Comparison of ENCODE assay signal across 15 mouse cellular contexts in genomic region chr11:77836290-77836689, GRCm38 (mm10). TPM values are rescaled to one million over a fixed set of nuclear protein-coding genes. Genes with fewer than 3 reads are reported as not detected.
DNase-seq lines count a peak whose midpoint lies in the region; ATAC-seq and TF ChIP-seq lines count a peak whose summit lies in the region.
"Had no signal": no experiment of that assay in that cellular context is flagged by ENCODE, and none has a peak within 500 bp of the region (broad histone marks: within the 10 kb centered on the region; RNA-seq: fewer than 3 reads in every experiment).

No protein-coding gene starts in this region.

- POLR2A ChIA-PET in Patski (lab: Charles Lee), result no interaction called here

- 58% methylated on average over 5 of the region's 5 CpGs for WGBS in heart, embryonic 11.5 days (ENCODE audit: insufficient replicate concordance)
- 63% methylated on average over 5 of the region's 5 CpGs for WGBS in kidney, adult 2 months
- 52% methylated on average over 5 of the region's 5 CpGs for WGBS in limb, embryonic 13.5 days

- no peak for TF ChIP-seq POLR2A in kidney, adult 2 months (IDR thresholded peaks at IDR 0.05; ENCODE audit: low read depth, low read length)

- no peak overlapping the region for H3K4me2 ChIP-seq in heart, embryonic 11.5 days
- H3K4me2 ChIP-seq in limb, embryonic 13.5 days (replicated peaks), result no peak overlapping the region

- no peak for DNase-seq in heart, postnatal 36 days
- no peak for DNase-seq in kidney, adult 2 months
- DNase-seq in kidney, postnatal 10 days, result no peak
- no peak for DNase-seq in Patski (ENCODE audit: low read depth, low spot score)
- DNase-seq in urinary bladder, postnatal 36 days (ENCODE audit: low spot score in 2 of 2), result no peak
- DNase-seq in adrenal gland, adult 2 months, result no peak
- DNase-seq: cerebellum, postnatal 36 days; left cerebral cortex, postnatal 4 days; thymus, adult 2 months had no signal

- peaks cover 13% of the 10 kb centered on the region for H3K4me1 ChIP-seq in heart, embryonic 11.5 days (ENCODE audit: control insufficient read depth, insufficient read depth, low read length)
- H3K4me1 ChIP-seq in kidney, adult 2 months (ENCODE audit: control insufficient read depth, insufficient read depth, low read length), result no peaks in the 10 kb centered on the region; the same call in 1 of the 2 replicates
- peaks cover 33% of the 10 kb centered on the region for H3K4me1 ChIP-seq in limb, embryonic 13.5 days

- intact Hi-C loops in heart, postnatal 36 days (cut with DNase I), result loop anchor here (5.0 kb wide), 1 partner anchor 41 kb away; no protein-coding TSS in a partner anchor

- in situ Hi-C loops in Patski (cut with MboI; ENCODE audit: low pct_unique_long_range_greater_than_20kb), result no loop called here

- no peak for TF ChIP-seq CTCF in kidney, adult 2 months (conservative IDR thresholded peaks at IDR 0.05; ENCODE audit: insufficient read depth, insufficient read length, low read depth, low read length)
- no peak for TF ChIP-seq CTCF in Patski (IDR thresholded peaks at IDR 0.05)

- ATAC-seq in heart, embryonic 11.5 days (replicated peaks; ENCODE audit: insufficient number of reproducible peaks, low FRiP score, low TSS enrichment), result no peak
- ATAC-seq in Patski, result peak; percentile 13
- no peak for ATAC-seq in limb, embryonic 13.5 days (ENCODE audit: low FRiP score, low read depth)

- no peaks in the 10 kb centered on the region for H3K27me3 ChIP-seq in heart, embryonic 11.5 days (ENCODE audit: control insufficient read depth, insufficient read depth, low read length)
- H3K27me3 ChIP-seq in kidney, adult 2 months (replicated peaks; ENCODE audit: control insufficient read depth, insufficient read depth, low read length), result no peaks in the 10 kb centered on the region
- H3K27me3 ChIP-seq in Patski, result no peaks in the 10 kb centered on the region
- no peaks in the 10 kb centered on the region for H3K27me3 ChIP-seq in limb, embryonic 13.5 days

- peaks cover 32% of the 10 kb centered on the region for H3K36me3 ChIP-seq in heart, embryonic 11.5 days (ENCODE audit: control insufficient read depth, insufficient read depth, low read length)
- no peaks in the 10 kb centered on the region for H3K36me3 ChIP-seq in kidney, adult 2 months (ENCODE audit: control insufficient read depth, insufficient read depth, low read length)
- H3K36me3 ChIP-seq in limb, embryonic 13.5 days, result peaks cover 61% of the 10 kb centered on the region

- H3K4me3 ChIP-seq in heart, embryonic 11.5 days (ENCODE audit: low read depth, low read length), result no peak overlapping the region
- H3K4me3 ChIP-seq in kidney, adult 2 months (ENCODE audit: insufficient read depth, low read depth, low read length), result no peak overlapping the region
- no peak overlapping the region for H3K4me3 ChIP-seq in limb, embryonic 13.5 days

- no peak overlapping the region for H3K9ac ChIP-seq in heart, embryonic 11.5 days (ENCODE audit: low read depth, low read length)
- peak overlapping the region; percentile 39; the same call in 1 of the 2 replicates for H3K9ac ChIP-seq in limb, embryonic 13.5 days

- H3K27ac ChIP-seq in heart, embryonic 11.5 days (ENCODE audit: low read depth, low read length), result peak overlapping the region; percentile 68
- peak overlapping the region; percentile 85 for H3K27ac ChIP-seq in kidney, adult 2 months (ENCODE audit: insufficient read depth, low read depth, low read length)
- H3K27ac ChIP-seq in limb, embryonic 13.5 days, result peak overlapping the region; percentile 70

- CTCF ChIA-PET in Patski (lab: Charles Lee), result interaction anchor here (1.2 to 1.9 kb wide), 2 partner anchors 130 to 132 kb away, joined by 4 to 5 read pairs; no protein-coding TSS in a partner anchor

- H3K9me3 ChIP-seq in heart, embryonic 11.5 days (replicated peaks; ENCODE audit: control insufficient read depth, low read length), result no peaks in the 10 kb centered on the region
- H3K9me3 ChIP-seq in limb, embryonic 13.5 days, result no peaks in the 10 kb centered on the region

RNA-seq across cellular contexts. Expression of gene Gm10277, which starts 48.7 kb away (rescaled TPM):
- 0.55 and 0.87 TPM in 2 replicates for polyA plus RNA-seq in heart, embryonic 11.5 days (2014; fragmentation: Nextera tagmentation; extraction: Ambion mirVana)
- total RNA-seq in heart, postnatal 36 days (2021), result not detected
- 0.04 TPM in 1 of 2 replicates, not detected in the other for polyA plus RNA-seq in kidney, adult 2 months (2012; rRNA removed)
- polyA plus RNA-seq in Patski (2021), result 0.14 TPM
- polyA plus RNA-seq in limb, embryonic 13.5 days (2015; fragmentation: Nextera tagmentation; extraction: Ambion mirVana), result 1.8 and 2.4 TPM in 2 replicates
- not detected for total RNA-seq in adrenal gland, adult 2 months (2021)
- not detected in 2 replicates for polyA plus RNA-seq in adrenal gland, adult 2 months (2012; rRNA removed)
- total RNA-seq: adrenal gland, postnatal 36 days; gastrocnemius, postnatal 4 days; layer of hippocampus, postnatal 25 days; left cerebral cortex, postnatal 4 days; megakaryocyte-erythroid progenitor cell, adult 5-6 weeks had no signal
- polyA plus RNA-seq: thymus, adult 2 months had no signal

RNA-seq across cellular contexts. Expression of gene Pipox, which starts 57.6 kb away (rescaled TPM):
- polyA plus RNA-seq in heart, embryonic 11.5 days (2014; fragmentation: Nextera tagmentation; extraction: Ambion mirVana), result 1.8 and 2.4 TPM in 2 replicates
- total RNA-seq in heart, postnatal 36 days (2021), result under 1 TPM; 0.53 to 0.89 TPM
- polyA plus RNA-seq in kidney, adult 2 months (2012; rRNA removed), result 239 and 257 TPM in 2 replicates
- 0.15 TPM for polyA plus RNA-seq in Patski (2021)
- polyA plus RNA-seq in limb, embryonic 13.5 days (2015; fragmentation: Nextera tagmentation; extraction: Ambion mirVana), result 0.66 and 1.4 TPM in 2 replicates
- total RNA-seq in adrenal gland, adult 2 months (2021), result 1 to 10 TPM in 1 of 2 experiments, under 1 TPM in 1; 0.35 to 1.8 TPM
- polyA plus RNA-seq in adrenal gland, adult 2 months (2012; rRNA removed), result 3.0 and 4.3 TPM in 2 replicates
- total RNA-seq: megakaryocyte-erythroid progenitor cell, adult 5-6 weeks had no signal

Comparison
In these comparisons a context has a peak if more than half of its experiments do, and no peak if none do; other contexts are left out.
1. RNA of gene Pipox, which starts 57.6 kb away (polyA plus RNA-seq): 239 to 257 TPM in kidney, adult 2 months; 3.0 to 4.3 TPM in adrenal gland, adult 2 months, 1.8 to 2.4 TPM in heart, embryonic 11.5 days, 0.66 to 1.4 TPM in limb, embryonic 13.5 days and 0.15 TPM in Patski (single experiment); every median in the first group is over 10 times any median in the second.
2. Peak in every context shown above with its lines, with median percentiles within 50 percentile points of each other: H3K27ac ChIP-seq.